25 mouse cellular contexts compared by ENCODE assay signal in the genomic region with DNA sequence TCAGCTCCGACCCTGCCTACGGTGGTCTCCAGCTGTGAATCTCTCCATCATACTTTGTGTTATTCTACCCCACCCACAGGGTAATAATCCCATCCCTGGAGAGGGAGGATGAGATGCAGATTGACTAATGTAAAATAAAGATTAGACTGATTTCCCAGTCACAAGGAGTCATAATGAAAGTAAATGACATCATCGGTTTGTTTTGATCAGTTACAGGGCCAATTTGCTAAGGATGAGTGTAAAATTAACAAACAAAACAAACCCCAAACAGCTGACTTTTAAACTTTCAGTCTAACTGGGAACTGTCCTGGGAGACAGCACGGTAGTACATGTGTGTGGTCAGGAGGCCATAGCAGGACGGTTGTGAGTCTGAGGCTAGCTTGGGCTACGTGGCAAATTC.
DNase-seq lines count a peak whose midpoint lies in the region; ATAC-seq and TF ChIP-seq lines count a peak whose summit lies in the region.
"Had no signal": no experiment of that assay in that cellular context is flagged by ENCODE, and none has a peak within 500 bp of the region (broad histone marks: within the 10 kb centered on the region; RNA-seq: fewer than 3 reads in every experiment).

No protein-coding gene starts in this region.

- in situ Hi-C loops in CH12.LX (cut with MboI; ENCODE audit: low pct_ligation_motif_present, low pct_unique_long_range_greater_than_20kb, low sequenced_read_pairs): no loop called here

- no peak for TF ChIP-seq CTCF in CH12.LX (conservative IDR thresholded peaks at IDR 0.05 in 1 of 2, IDR thresholded peaks at IDR 0.05 in 1 of 2; ENCODE audit: low read depth in 2 of 2, low read length in 2 of 2)

- H3K27me3 ChIP-seq in hindbrain, embryonic 10.5 days (ENCODE audit: insufficient read depth, poor library complexity, severe bottlenecking): no peaks in the 10 kb centered on the region
- H3K27me3 ChIP-seq in hindbrain, embryonic 14.5 days (ENCODE audit: control insufficient read depth, insufficient read depth, low read length): no peaks in the 10 kb centered on the region
- no peaks in the 10 kb centered on the region for H3K27me3 ChIP-seq in CH12.LX (replicated peaks)
- H3K27me3 ChIP-seq in midbrain, embryonic 15.5 days (replicated peaks): no peaks in the 10 kb centered on the region
- H3K27me3 ChIP-seq: forebrain, embryonic 13.5 days; heart, embryonic 13.5 days; hindbrain, embryonic 13.5 days; intestine, embryonic 15.5 days had no signal

- no peak overlapping the region for H3K4me2 ChIP-seq in hindbrain, embryonic 14.5 days (replicated peaks)
- peak overlapping the region; percentile 70 for H3K4me2 ChIP-seq in CH12.LX (ENCODE audit: insufficient read depth, low read depth, poor library complexity, severe bottlenecking)
- no peak overlapping the region for H3K4me2 ChIP-seq in midbrain, embryonic 15.5 days
- H3K4me2 ChIP-seq: forebrain, embryonic 13.5 days; heart, embryonic 13.5 days; hindbrain, embryonic 13.5 days; intestine, embryonic 15.5 days had no signal

- H3K36me3 ChIP-seq in hindbrain, embryonic 10.5 days: no peaks in the 10 kb centered on the region
- no peaks in the 10 kb centered on the region for H3K36me3 ChIP-seq in hindbrain, embryonic 14.5 days (replicated peaks; ENCODE audit: control insufficient read depth, insufficient read depth)
- H3K36me3 ChIP-seq in CH12.LX (replicated peaks in 1 of 2; ENCODE audit: control insufficient read depth in 1 of 2, insufficient read depth in 1 of 2, low read length in 1 of 2): no peaks in the 10 kb centered on the region
- no peaks in the 10 kb centered on the region for H3K36me3 ChIP-seq in midbrain, embryonic 15.5 days (replicated peaks)
- H3K36me3 ChIP-seq: forebrain, embryonic 10.5 days; heart, embryonic 10.5 days; heart, embryonic 13.5 days; hindbrain, embryonic 13.5 days; intestine, embryonic 15.5 days had no signal

- dilution Hi-C loops in CH12.LX (cut with MboI; ENCODE audit: extremely low pct_ligation_motif_present, extremely low pct_unique_long_range_greater_than_20kb, low sequenced_read_pairs): no loop called here

- no peak for TF ChIP-seq POLR2A in CH12.LX (IDR thresholded peaks at IDR 0.05; ENCODE audit: low read depth, low read length)

- no peaks in the 10 kb centered on the region for H3K79me2 ChIP-seq in CH12.LX (replicated peaks; ENCODE audit: control insufficient read depth, extremely low read depth, insufficient read depth, poor library complexity, severe bottlenecking)

- H3K9ac ChIP-seq in hindbrain, embryonic 14.5 days: no peak overlapping the region
- H3K9ac ChIP-seq in CH12.LX (ENCODE audit: insufficient read depth, low read depth): no peak overlapping the region
- H3K9ac ChIP-seq in midbrain, embryonic 15.5 days: no peak overlapping the region
- H3K9ac ChIP-seq: forebrain, embryonic 13.5 days; heart, embryonic 13.5 days; hindbrain, embryonic 13.5 days; intestine, embryonic 15.5 days had no signal

- no peak overlapping the region for H3K4me3 ChIP-seq in hindbrain, embryonic 10.5 days
- no peak overlapping the region for H3K4me3 ChIP-seq in hindbrain, embryonic 14.5 days (replicated peaks; ENCODE audit: low read length)
- H3K4me3 ChIP-seq in CH12.LX (replicated peaks in 1 of 3; ENCODE audit: low read depth in 2 of 3, low read length in 2 of 3, poor library complexity in 1 of 3): no peak overlapping the region
- H3K4me3 ChIP-seq in midbrain, embryonic 15.5 days: no peak overlapping the region
- H3K4me3 ChIP-seq: forebrain, embryonic 10.5 days; forebrain, embryonic 13.5 days; heart, adult 2 months; heart, embryonic 10.5 days; heart, embryonic 13.5 days; hindbrain, embryonic 13.5 days; intestine, embryonic 15.5 days had no signal

- TF ChIP-seq RAD21 in CH12.LX (IDR thresholded peaks at IDR 0.05; ENCODE audit: low read depth, low read length): no peak

- H3K9me3 ChIP-seq in hindbrain, embryonic 10.5 days: no peaks in the 10 kb centered on the region
- no peaks in the 10 kb centered on the region for H3K9me3 ChIP-seq in hindbrain, embryonic 14.5 days (ENCODE audit: control insufficient read depth, low read length)
- peaks cover 3% of the 10 kb centered on the region for H3K9me3 ChIP-seq in CH12.LX (replicated peaks; ENCODE audit: low read length)
- H3K9me3 ChIP-seq in midbrain, embryonic 15.5 days: no peaks in the 10 kb centered on the region
- H3K9me3 ChIP-seq: forebrain, embryonic 10.5 days; forebrain, embryonic 13.5 days; heart, embryonic 10.5 days; heart, embryonic 13.5 days; hindbrain, embryonic 13.5 days; intestine, embryonic 15.5 days had no signal

- peak; percentile 8 for DNase-seq in hindbrain, embryonic 10.5 days (ENCODE audit: low spot score)
- no peak for DNase-seq in hindbrain, embryonic 14.5 days (ENCODE audit: low spot score)
- no peak for DNase-seq in CH12.LX (ENCODE audit: extremely low read depth)
- no peak for DNase-seq in urinary bladder, postnatal 25 days (ENCODE audit: low spot score)
- DNase-seq in ovary, postnatal 36 days (ENCODE audit: low spot score): no peak
- DNase-seq in spleen, adult 18-20 months: no peak
- DNase-seq: adrenal gland, adult 8-10 months; adrenal gland, postnatal 25 days; cerebellum, adult 18-20 months; cerebellum, adult 9-10 months; cerebellum, postnatal 14 days; gastrocnemius, postnatal 10 days; gastrocnemius, postnatal 36 days; heart, adult 2 months; heart, postnatal 14 days had no signal

- no peak for ATAC-seq in hindbrain, embryonic 14.5 days (ENCODE audit: low FRiP score)
- ATAC-seq in inflammation-experienced regulatory T-cells, adult 6 months: peak; percentile 89
- ATAC-seq in midbrain, embryonic 15.5 days (replicated peaks): no peak
- ATAC-seq: forebrain, embryonic 13.5 days; forebrain, embryonic 16.5 days; hindbrain, postnatal 0 days; intestine, embryonic 15.5 days had no signal

- WGBS in hindbrain, embryonic 10.5 days: 73% methylated on average over 6 of the region's 6 CpGs
- 83% methylated on average over 6 of the region's 6 CpGs for WGBS in hindbrain, embryonic 14.5 days
- WGBS in midbrain, embryonic 15.5 days: 84% methylated on average over 6 of the region's 6 CpGs

- H3K27ac ChIP-seq in hindbrain, embryonic 10.5 days: no peak overlapping the region
- H3K27ac ChIP-seq in hindbrain, embryonic 14.5 days: no peak overlapping the region
- H3K27ac ChIP-seq in CH12.LX (ENCODE audit: insufficient read depth, low read depth): no peak overlapping the region
- H3K27ac ChIP-seq in midbrain, embryonic 15.5 days: no peak overlapping the region
- H3K27ac ChIP-seq: forebrain, embryonic 10.5 days; forebrain, embryonic 13.5 days; heart, adult 2 months; heart, embryonic 10.5 days; heart, embryonic 13.5 days; hindbrain, embryonic 13.5 days; hindbrain, postnatal 0 days; intestine, embryonic 15.5 days had no signal

- no peaks in the 10 kb centered on the region for H3K4me1 ChIP-seq in hindbrain, embryonic 10.5 days (replicated peaks)
- H3K4me1 ChIP-seq in hindbrain, embryonic 14.5 days (replicated peaks; ENCODE audit: control insufficient read depth, insufficient read depth, low read length): no peaks in the 10 kb centered on the region
- H3K4me1 ChIP-seq in CH12.LX (ENCODE audit: control insufficient read depth in 1 of 2, insufficient read depth in 2 of 2): peaks cover 17 to 35% of the 10 kb centered on the region in 2 experiments
- H3K4me1 ChIP-seq in midbrain, embryonic 15.5 days: no peaks in the 10 kb centered on the region
- H3K4me1 ChIP-seq: forebrain, embryonic 10.5 days; forebrain, embryonic 13.5 days; heart, embryonic 10.5 days; hindbrain, embryonic 13.5 days; intestine, embryonic 15.5 days had no signal

- TF ChIP-seq EP300 in CH12.LX (IDR thresholded peaks at IDR 0.05; ENCODE audit: low read length): peak; percentile 83

TF ChIP-seq in CH12.LX, 34 proteins besides CTCF, POLR2A, EP300 and RAD21:
- TF ChIP-seq UBTF (IDR thresholded peaks at IDR 0.05; ENCODE audit: low read depth, low read length) (no peak), BHLHE40 (IDR thresholded peaks at IDR 0.05; ENCODE audit: low read depth, low read length) (0 out of 2 replicates have a peak, but pooled peaks have one; percentile 14), GABPA (IDR thresholded peaks at IDR 0.05; ENCODE audit: insufficient replicate concordance, low read depth, low read length) (no peak), NRF1 (IDR thresholded peaks at IDR 0.05; ENCODE audit: low read depth, low read length) (no peak), JUND (conservative IDR thresholded peaks at IDR 0.05; ENCODE audit: low read depth, low read length) (peak; percentile 99), ETS1 (conservative IDR thresholded peaks at IDR 0.05; ENCODE audit: low read depth, low read length) (peak; percentile 81), MEF2A (IDR thresholded peaks at IDR 0.05; ENCODE audit: borderline replicate concordance, low read depth, low read length) (peak; percentile 77), JUN (IDR thresholded peaks at IDR 0.05; ENCODE audit: insufficient read depth, low read depth, low read length) (peak; percentile 99), IRF4 (IDR thresholded peaks at IDR 0.05; ENCODE audit: low read depth, low read length) (peak; percentile 97), RCOR1 (conservative IDR thresholded peaks at IDR 0.05; ENCODE audit: low read depth, low read length) (peak; percentile 60; the same call in 1 of the 2 replicates)
